Mouse (Mus musculus): ENCODE results near the gene Dqx1.

The Dqx1 gene

DNA sequence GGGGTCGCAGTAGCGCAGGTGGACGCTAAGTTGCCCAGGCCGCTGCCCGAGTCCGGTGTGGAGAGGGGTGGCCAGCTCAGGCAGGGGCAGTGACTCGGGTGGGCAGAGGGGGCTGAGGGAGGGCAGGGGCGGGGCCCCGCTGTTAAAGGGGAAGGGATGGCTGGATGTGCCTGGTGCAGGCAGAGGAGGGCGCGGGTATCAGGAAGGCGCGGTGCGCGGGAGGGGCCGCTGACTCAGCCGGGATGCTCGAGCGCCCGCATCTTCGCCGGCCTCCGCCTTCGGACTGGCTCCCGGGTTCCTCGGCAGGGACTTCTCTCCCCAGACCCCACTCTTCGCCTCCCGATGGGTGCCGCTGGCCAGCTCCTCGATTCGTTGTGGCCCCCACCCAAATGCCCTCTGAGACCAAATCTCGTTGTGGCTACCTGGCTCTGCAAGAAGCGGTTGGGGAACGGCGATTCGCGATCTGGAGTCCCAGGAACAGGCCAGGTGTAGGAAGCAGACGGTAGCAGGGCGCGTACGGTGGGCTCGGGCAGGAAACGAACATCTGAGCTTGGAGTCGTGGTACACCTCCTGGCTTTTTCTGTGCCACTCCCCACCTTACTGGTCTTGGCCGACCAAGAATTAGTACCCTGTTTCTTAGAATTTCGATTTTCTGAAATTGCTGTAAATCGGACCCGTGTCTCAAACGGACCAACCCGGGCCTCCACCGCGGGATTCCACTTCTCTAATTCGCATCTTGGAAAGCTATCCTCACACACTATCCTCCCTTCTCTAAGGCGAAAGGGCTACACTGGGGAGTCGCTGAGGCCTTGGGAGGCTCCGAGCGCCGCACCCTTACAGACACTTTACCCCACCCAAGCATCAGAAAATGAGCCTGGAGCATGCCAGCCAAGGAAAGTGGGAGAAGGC is 12.9 kb downstream of the Dqx1 start:
- no peak for DNase-seq (ENCODE audit: low read depth, low spot score)

DNA sequence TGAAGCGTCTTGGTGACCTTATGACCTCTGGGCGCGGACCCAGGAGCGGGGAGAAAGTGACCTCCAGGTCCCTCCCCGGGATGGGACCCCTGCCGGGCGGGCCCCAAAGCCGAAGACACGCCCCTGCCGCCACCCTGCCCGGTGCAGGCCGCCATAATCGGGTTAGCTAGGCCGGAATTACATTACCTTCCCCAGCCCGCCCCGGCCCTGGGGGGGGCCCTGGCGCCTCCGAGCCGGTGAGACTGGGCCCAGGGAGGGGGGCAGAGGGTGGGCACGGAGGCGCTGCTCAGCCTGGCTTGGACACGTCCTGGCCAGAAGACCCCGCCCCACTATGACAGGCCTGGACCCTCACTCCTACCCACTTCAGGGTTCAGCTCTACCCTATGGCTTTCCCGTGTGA is 13.6 kb downstream of the Dqx1 start:
- no peak for DNase-seq (ENCODE audit: low read depth, low spot score)

DNA sequence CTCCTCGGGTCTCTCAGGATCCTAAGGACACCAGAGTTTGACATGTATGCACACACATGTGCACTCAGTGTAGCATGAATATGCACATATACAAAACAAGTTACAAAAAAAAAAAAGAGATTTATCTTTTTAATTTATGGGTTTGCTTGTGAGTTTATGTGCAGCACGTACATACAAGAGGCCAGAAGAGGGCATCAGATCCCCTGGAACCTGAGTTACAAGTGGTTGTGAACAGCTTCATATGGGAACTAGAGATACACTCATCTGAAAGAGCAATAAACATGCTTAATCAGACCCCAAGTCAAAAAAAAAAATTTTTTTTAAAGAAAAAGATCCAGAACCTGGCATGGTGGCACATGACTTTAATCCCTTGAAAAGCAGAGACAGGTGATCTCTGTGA is 17.3 kb downstream of the Dqx1 start:
- DNase-seq (ENCODE audit: low read depth, low spot score): no peak

GRCm38 (mm10) chr6:83077630-83078323 is 20.1 kb downstream of the Dqx1 start, which contains the start of gene Pcgf1:
Gene Pcgf1, plus strand, starts transcription at chr6:83077869.
- no peak for DNase-seq (ENCODE audit: low read depth, low spot score)

DNA sequence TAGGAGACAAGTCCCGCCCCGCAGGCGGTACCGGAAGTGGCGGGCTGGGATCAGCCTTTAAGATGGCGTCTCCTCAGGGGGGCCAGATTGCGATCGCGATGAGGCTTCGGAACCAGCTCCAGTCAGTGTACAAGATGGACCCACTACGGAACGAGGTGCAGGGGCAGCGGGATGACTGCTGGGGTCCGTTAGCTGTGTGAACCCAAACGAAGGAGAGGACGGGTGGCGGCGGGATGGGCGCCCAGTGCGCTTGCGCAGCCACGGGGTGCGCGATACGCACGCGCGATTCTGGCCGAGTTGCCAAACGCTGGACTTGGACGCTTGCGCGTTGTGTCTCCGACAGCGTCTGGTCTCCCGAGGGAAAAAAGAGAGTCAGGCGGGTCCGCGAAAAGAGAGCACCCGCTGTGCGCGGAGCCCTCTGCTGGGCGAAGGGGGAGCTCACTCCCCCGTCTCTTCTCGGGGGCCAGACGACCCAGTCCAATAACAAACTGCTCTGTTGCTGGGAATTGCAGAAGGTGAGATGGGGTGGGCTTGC is 20.7 kb downstream of the Dqx1 start:
- peak; percentile 95 for DNase-seq (ENCODE audit: low read depth, low spot score)

- DNase-seq (ENCODE audit: low read depth, low spot score): no peak
These were observed 22.6 kb downstream of the Dqx1 start for GRCm38 (mm10) chr6:83080210-83080609.

- no peak for DNase-seq (ENCODE audit: low read depth, low spot score)
These were observed 25.9 kb downstream of the Dqx1 start for GRCm38 (mm10) chr6:83083497-83083896.

DNA sequence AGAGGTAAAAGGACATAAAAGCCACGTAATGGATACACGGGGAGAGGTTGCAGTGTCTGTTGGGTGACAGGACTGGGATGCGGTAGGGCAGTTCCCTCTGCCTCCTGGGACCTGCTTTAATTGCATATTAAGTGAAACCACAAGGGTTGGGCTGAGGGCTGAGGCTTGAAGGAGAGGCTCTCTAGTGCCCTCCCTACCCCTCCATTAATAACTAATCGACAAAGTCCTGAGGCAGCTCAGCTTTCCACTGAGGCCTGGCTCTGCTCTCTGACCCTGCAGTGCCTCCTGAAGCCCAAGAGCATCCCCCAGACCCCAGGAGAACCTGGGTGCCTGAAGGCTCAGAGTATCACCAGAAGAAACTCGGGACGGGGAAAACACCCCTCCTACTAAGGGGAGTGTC is 26.8 kb downstream of the Dqx1 start:
- DNase-seq (ENCODE audit: low read depth, low spot score): no peak

- DNase-seq (ENCODE audit: low read depth, low spot score): no peak
These were observed 28.7 kb downstream of the Dqx1 start, which contains the start of gene Lbx2 for GRCm38 (mm10) chr6:83086121-83087035. Gene Lbx2, plus strand, starts transcription at chr6:83086367.

GRCm38 (mm10) chr6:83087205-83087925 is 29.7 kb downstream of the Dqx1 start:
- DNase-seq (ENCODE audit: low read depth, low spot score): no peak

- DNase-seq (ENCODE audit: low read depth, low spot score): no peak
These were observed 30.2 kb downstream of the Dqx1 start for GRCm38 (mm10) chr6:83087926-83088260.

DNA sequence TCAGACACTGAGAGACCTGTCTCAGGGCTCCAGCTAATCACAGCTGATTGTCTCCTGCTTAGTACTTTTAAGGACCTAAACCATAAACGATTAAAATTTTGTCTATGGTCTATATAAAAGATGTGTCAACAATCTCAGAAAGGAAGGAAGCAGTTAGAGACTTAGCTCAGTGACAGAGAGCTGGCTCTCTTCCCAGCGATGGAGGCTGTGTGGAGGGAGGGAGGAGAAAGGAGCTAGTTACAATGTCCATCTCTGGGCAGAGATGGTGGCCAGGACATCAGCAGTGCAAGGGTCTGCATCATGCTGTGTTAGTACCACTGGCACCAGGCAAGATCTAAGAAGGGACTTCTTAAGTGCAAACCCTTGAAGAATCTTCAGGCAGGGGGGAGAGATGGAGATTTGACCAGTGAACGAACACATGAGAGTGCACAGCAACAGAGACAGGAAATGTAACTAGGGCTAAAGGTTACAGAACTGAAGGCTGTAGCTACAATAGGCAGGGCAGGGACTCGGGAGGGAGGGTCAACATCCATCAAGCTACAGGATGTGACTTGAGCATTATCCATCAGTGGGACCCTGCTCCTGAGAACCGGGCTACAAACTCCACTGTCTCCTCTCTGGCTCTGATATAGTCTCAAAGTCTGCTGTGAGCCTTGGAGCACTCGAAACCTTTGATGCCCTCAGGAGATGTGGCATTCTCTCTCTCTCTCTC is 34.9 kb downstream of the Dqx1 start:
- DNase-seq (ENCODE audit: low read depth, low spot score): no peak

DNA sequence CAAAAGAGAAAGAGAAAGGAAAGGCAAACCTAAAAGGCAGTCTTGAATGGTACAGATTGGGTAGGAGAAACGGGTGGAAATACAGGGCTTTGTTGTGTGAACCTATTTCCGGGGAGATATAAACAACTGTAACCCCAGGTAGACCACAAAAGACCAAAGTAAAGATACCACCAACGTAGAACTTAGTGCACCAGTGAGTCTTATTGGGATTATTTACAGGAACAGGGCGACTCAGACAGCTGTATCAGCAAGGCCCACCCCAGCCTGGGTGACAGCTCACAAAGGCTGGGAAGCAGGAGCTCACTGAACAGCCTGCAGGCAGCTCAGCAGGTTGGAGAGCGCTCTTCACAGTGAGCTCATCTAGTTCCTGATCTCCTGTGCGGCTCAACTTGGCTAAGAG is 38.3 kb downstream of the Dqx1 start:
- no peak for DNase-seq (ENCODE audit: low read depth, low spot score)

DNA sequence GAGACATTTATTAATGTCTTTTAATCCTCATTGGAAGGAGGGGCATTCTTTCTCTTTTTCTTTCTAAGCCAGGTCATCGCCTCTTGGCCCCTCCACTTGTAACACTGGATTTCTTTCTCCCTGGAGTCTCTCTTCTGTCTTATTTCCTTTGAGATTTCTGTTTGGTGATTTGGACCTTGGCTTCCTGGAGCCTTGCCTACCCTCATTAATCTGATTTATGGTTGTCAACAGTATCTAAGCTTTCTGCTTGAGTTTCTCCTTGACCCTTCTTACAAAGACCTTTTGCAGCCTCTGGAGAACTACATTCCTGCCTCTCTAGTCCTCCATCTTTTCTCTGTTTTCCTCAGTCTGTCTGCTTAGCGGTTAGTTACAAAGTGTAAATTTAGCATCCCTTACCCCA is 40.8 kb downstream of the Dqx1 start:
- DNase-seq (ENCODE audit: low read depth, low spot score): no peak

DNA sequence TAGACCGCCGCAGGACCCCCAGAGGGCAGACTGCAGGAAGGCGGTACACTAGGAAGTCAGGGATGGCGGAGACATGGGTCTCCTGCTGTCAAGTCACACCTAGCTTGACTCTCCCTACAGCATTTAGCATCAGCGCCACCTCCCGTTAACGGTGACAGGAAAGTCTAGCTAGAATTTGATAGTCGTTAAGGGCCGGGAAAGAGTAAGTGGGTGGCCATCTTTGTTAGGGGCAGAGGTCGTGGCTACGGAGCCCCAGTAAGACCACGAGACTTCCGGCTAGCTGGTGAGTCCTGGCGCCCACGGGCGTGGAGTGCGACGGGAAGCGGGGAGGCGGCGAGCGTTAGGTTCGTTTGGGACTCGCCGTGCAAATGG is 43.7 kb downstream of the Dqx1 start, which contains the start of the genes Ccdc142 and Gm42688:
Ccdc142 (plus strand) TSS at position 286 of the 372 bp plus-strand sequence.
Gm42688 (plus strand) TSS at position 302 of the 372 bp plus-strand sequence.
- DNase-seq (ENCODE audit: low read depth, low spot score): peak; percentile 83

- DNase-seq (ENCODE audit: low read depth, low spot score): no peak
These were observed 44.3 kb downstream of the Dqx1 start for GRCm38 (mm10) chr6:83101688-83102556.

GRCm38 (mm10) chr6:83103130-83103650 is 45.5 kb downstream of the Dqx1 start:
- no peak for DNase-seq (ENCODE audit: low read depth, low spot score)

DNA sequence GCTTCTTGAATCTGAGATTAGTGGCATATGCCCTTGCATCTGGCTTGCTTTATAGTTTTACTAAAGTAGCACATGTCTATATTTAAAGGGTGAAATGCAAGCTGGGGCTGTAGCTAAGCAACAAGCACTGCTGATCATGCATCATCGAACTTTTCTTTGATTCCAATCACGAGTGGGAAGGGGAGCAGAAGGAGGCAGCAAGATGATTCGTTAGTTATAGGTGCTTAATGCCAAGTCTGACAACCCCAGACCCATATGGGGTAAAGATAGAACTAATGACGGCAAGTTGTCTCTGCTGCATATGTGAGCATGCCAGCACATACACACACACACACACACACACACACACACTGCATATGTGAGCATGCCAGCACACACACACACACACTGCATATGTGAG is 46.5 kb downstream of the Dqx1 start:
- no peak for DNase-seq (ENCODE audit: low read depth, low spot score)

Data from brain, embryonic 18.5 days (tissue).